Comparison of ENCODE assay signal across 13 mouse cellular contexts in genomic region chr17:76002836-76003235, GRCm38 (mm10).
DNase-seq lines count a peak whose midpoint lies in the region; ATAC-seq and TF ChIP-seq lines count a peak whose summit lies in the region.
"Had no signal": no experiment of that assay in that cellular context is flagged by ENCODE, and none has a peak within 500 bp of the region (broad histone marks: within the 10 kb centered on the region; RNA-seq: fewer than 3 reads in every experiment).

No protein-coding gene starts in this region.

- no peak for ATAC-seq in liver, postnatal 0 days
- no peak for ATAC-seq in embryonic facial prominence, embryonic 14.5 days (ENCODE audit: low read depth)

- H3K4me2 ChIP-seq in liver, postnatal 0 days (ENCODE audit: low read depth, low read length): no peak overlapping the region
- no peak overlapping the region for H3K4me2 ChIP-seq in embryonic facial prominence, embryonic 14.5 days (ENCODE audit: low read depth, low read length)
- H3K4me2 ChIP-seq: kidney, embryonic 15.5 days had no signal

- H3K9ac ChIP-seq in liver, postnatal 0 days (replicated peaks): no peak overlapping the region
- no peak overlapping the region for H3K9ac ChIP-seq in MEL (ENCODE audit: control insufficient read depth, low read depth, low read length, poor library complexity, severe bottlenecking)
- H3K9ac ChIP-seq in embryonic facial prominence, embryonic 14.5 days (ENCODE audit: low read depth, low read length): no peak overlapping the region
- H3K9ac ChIP-seq: kidney, embryonic 15.5 days; liver, embryonic 14.5 days had no signal

- intact Hi-C loops in gastrocnemius, adult 2 months (cut with DNase I): no loop called here
- intact Hi-C loops in gastrocnemius, postnatal 14 days (cut with DNase I; ENCODE audit: low total_unique reads): no loop called here

- no peak for TF ChIP-seq POLR2A in MEL (IDR thresholded peaks at IDR 0.05; ENCODE audit: control insufficient read depth in 1 of 2, insufficient read depth in 1 of 2, low read depth in 1 of 2, low read length in 2 of 2, poor library complexity in 1 of 2)

- H3K27ac ChIP-seq in gastrocnemius, adult 2 months: no peak overlapping the region
- no peak overlapping the region for H3K27ac ChIP-seq in liver, postnatal 0 days (ENCODE audit: low read depth)
- no peak overlapping the region for H3K27ac ChIP-seq in MEL (ENCODE audit: control insufficient read depth, low read depth, low read length)
- no peak overlapping the region for H3K27ac ChIP-seq in embryonic facial prominence, embryonic 14.5 days (replicated peaks; ENCODE audit: low read depth, low read length)
- H3K27ac ChIP-seq: kidney, embryonic 15.5 days; liver, embryonic 14.5 days had no signal

- TF ChIP-seq CTCF in gastrocnemius, adult 2 months (IDR thresholded peaks at IDR 0.05): peak; percentile 35
- TF ChIP-seq CTCF in liver, postnatal 0 days (IDR thresholded peaks at IDR 0.05; ENCODE audit: low read depth): peak; percentile 29; the same call in 1 of the 2 replicates
- peak in 1 of 3 experiments; percentile 42; a peak in 2 of 6 replicates for TF ChIP-seq CTCF in MEL (IDR thresholded peaks at IDR 0.05 in 2 of 3, conservative IDR thresholded peaks at IDR 0.05 in 1 of 3; ENCODE audit: control insufficient read depth in 1 of 3, insufficient read depth in 1 of 3, low read depth in 2 of 3, low read length in 3 of 3, poor library complexity in 1 of 3, severe bottlenecking in 1 of 3)

- no peak overlapping the region for H3K4me3 ChIP-seq in gastrocnemius, adult 2 months
- H3K4me3 ChIP-seq in liver, postnatal 0 days (ENCODE audit: low read depth, low read length): no peak overlapping the region
- H3K4me3 ChIP-seq in MEL (ENCODE audit: control insufficient read depth in 1 of 2, insufficient read depth in 1 of 2, low read depth in 2 of 2, low read length in 2 of 2): no peak overlapping the region
- no peak overlapping the region for H3K4me3 ChIP-seq in embryonic facial prominence, embryonic 14.5 days (ENCODE audit: low read depth, low read length)
- H3K4me3 ChIP-seq: kidney, embryonic 15.5 days; megakaryocyte, embryonic 14.5 days had no signal

- H3K9me3 ChIP-seq in liver, postnatal 0 days (ENCODE audit: low read length): no peaks in the 10 kb centered on the region
- no peaks in the 10 kb centered on the region for H3K9me3 ChIP-seq in MEL (replicated peaks; ENCODE audit: insufficient read depth, low read length)
- no peaks in the 10 kb centered on the region for H3K9me3 ChIP-seq in embryonic facial prominence, embryonic 14.5 days (ENCODE audit: control insufficient read depth, low read length)
- H3K9me3 ChIP-seq: kidney, embryonic 15.5 days; megakaryocyte, embryonic 14.5 days had no signal

- DNase-seq in gastrocnemius, adult 2 months: no peak
- no peak for DNase-seq in gastrocnemius, postnatal 14 days
- DNase-seq in liver, postnatal 0 days: no peak
- DNase-seq in liver (no peak), MEL (ENCODE audit: low read depth, low spot score) (peak; percentile 16)
- DNase-seq in embryonic facial prominence, embryonic 14.5 days (ENCODE audit: low spot score): peak; percentile 7
- no peak for DNase-seq in spleen, postnatal 14 days (ENCODE audit: low spot score in 2 of 2)
- no peak for DNase-seq in thymus, postnatal 14 days
- DNase-seq: cerebellum, adult 8-10 months; layer of hippocampus, postnatal 36 days had no signal

- TF ChIP-seq RAD21 in MEL (IDR thresholded peaks at IDR 0.05; ENCODE audit: low read depth, low read length): peak; percentile 37

- TF ChIP-seq EP300 in liver, postnatal 0 days (IDR thresholded peaks at IDR 0.05; ENCODE audit: low read depth): no peak
- TF ChIP-seq EP300 in MEL (IDR thresholded peaks at IDR 0.05; ENCODE audit: low read depth in 1 of 2, low read length in 2 of 2): no peak

- H3K27me3 ChIP-seq in liver, postnatal 0 days (ENCODE audit: insufficient read depth, low read length): no peaks in the 10 kb centered on the region
- H3K27me3 ChIP-seq in MEL (ENCODE audit: control insufficient read depth in 1 of 2, insufficient read depth in 2 of 2, low read length in 2 of 2): no peaks in the 10 kb centered on the region
- H3K27me3 ChIP-seq in embryonic facial prominence, embryonic 14.5 days (replicated peaks; ENCODE audit: control insufficient read depth, insufficient read depth, low read length): no peaks in the 10 kb centered on the region
- H3K27me3 ChIP-seq: kidney, embryonic 15.5 days; megakaryocyte, embryonic 14.5 days had no signal

- no peaks in the 10 kb centered on the region for H3K4me1 ChIP-seq in liver, postnatal 0 days (ENCODE audit: insufficient read depth)
- H3K4me1 ChIP-seq in MEL (ENCODE audit: control insufficient read depth in 1 of 2, insufficient read depth in 2 of 2, low read length in 2 of 2): no peaks in the 10 kb centered on the region; a peak in 1 of 4 replicates
- no peaks in the 10 kb centered on the region for H3K4me1 ChIP-seq in embryonic facial prominence, embryonic 14.5 days (ENCODE audit: control insufficient read depth, insufficient read depth, low read length)
- H3K4me1 ChIP-seq: kidney, embryonic 15.5 days; megakaryocyte, embryonic 14.5 days had no signal

- no peaks in the 10 kb centered on the region for H3K79me2 ChIP-seq in MEL (ENCODE audit: control insufficient read depth, insufficient read depth, low read length, poor library complexity)

- H3K36me3 ChIP-seq in liver, postnatal 0 days (replicated peaks; ENCODE audit: insufficient read depth, low read length): no peaks in the 10 kb centered on the region
- no peaks in the 10 kb centered on the region for H3K36me3 ChIP-seq in MEL (ENCODE audit: control insufficient read depth in 1 of 2, insufficient read depth in 2 of 2, low read length in 2 of 2)
- no peaks in the 10 kb centered on the region for H3K36me3 ChIP-seq in embryonic facial prominence, embryonic 14.5 days (ENCODE audit: control insufficient read depth, insufficient read depth, low read length)
- H3K36me3 ChIP-seq: kidney, embryonic 15.5 days had no signal

TF ChIP-seq in MEL, 35 proteins besides CTCF, POLR2A, EP300 and RAD21:
- TF ChIP-seq E2F4 (IDR thresholded peaks at IDR 0.05; ENCODE audit: borderline replicate concordance, low read depth, low read length) (no peak), GABPA (IDR thresholded peaks at IDR 0.05; ENCODE audit: low read depth, low read length) (no peak), ZC3H11A (IDR thresholded peaks at IDR 0.05; ENCODE audit: low read depth, low read length) (no peak), POLR2AphosphoS5 (IDR thresholded peaks at IDR 0.05; ENCODE audit: borderline replicate concordance, low read depth, low read length) (no peak), ELF1 (IDR thresholded peaks at IDR 0.05; ENCODE audit: low read depth, low read length) (no peak), NELFE (IDR thresholded peaks at IDR 0.05; ENCODE audit: low read depth, low read length) (no peak), USF2 (IDR thresholded peaks at IDR 0.05; ENCODE audit: borderline replicate concordance in 1 of 2, insufficient read depth in 1 of 2, low read depth in 1 of 2, low read length in 2 of 2) (no peak)
TF ChIP-seq in MEL: peak in this region for 0.

Comparison
In these comparisons a context has a peak if more than half of its experiments do, and no peak if none do; other contexts are left out.
1. DNase-seq: peak in MEL (single experiment) and embryonic facial prominence, embryonic 14.5 days (single experiment); none in gastrocnemius, adult 2 months (single experiment), gastrocnemius, postnatal 14 days (single experiment), liver, postnatal 0 days (single experiment), liver (single experiment), spleen, postnatal 14 days (0 of 2) and thymus, postnatal 14 days (single experiment).